Mouse (Mus musculus): Measurements from ENCODE around the gene Nat10. TPM values are rescaled to one million over a fixed set of nuclear protein-coding genes. Genes with fewer than 3 reads are reported as not detected.
A peak's percentile ranks its signal among the peaks of the same experiment; 100 is the strongest.

Nat10 gene
- 23.7 and 24.8 TPM in 2 replicates for polyA plus RNA-seq (2015; fragmentation: Nextera tagmentation; extraction: Ambion mirVana)

DNA sequence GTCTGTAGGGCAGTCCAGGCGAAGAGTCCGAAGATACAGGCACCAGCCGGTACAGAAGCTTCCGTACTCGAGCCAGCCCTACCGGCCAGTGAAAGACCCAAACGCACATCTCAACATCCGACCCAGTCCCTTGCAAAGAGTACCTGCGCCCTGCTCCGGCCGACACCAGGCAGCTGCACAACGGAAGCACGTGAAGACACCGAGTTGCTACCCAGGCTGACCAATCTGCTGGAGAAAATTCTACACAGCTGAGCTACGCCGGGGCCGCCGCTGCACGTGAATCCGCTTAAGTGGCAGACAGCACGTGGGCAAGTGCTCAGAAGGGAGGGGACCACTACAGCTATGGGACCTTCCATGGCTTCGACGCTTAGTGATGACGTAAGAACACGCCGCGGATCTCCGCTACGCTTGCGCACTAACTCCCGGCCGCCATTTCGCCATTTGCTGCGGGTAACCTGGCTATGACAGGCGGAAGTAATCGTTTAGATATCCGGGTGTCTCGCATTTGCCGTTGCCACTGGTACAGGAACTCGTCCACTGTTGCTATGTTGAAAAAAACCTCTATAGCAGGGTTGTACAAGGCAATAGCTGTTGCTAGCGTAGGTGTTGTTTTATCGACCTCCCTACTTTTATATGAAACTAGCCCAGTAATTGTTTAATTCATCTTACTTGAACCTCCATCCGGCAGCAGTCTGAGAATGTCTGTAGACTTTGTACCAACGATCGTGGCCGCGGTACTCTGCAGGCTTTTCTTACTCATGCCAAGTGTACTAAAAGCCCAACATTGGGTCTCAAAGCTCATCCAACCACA lies at the start of gene Nat10:
Gene Nat10 (minus strand): TSS at position 365 of the 811 bp plus-strand sequence.
- Histone ChIP-seq H3K27ac (peak within 1 kb of the TSS; percentile 74), H3K36me3 (peaks cover 14% of the 10 kb centered on the region), H3K4me1 (peaks cover 18% of the 10 kb centered on the region), H3K9ac (peak within 1 kb of the TSS; percentile 67), H3K4me2 (peak within 1 kb of the TSS; percentile 82), H3K9me3 (no peaks in the 10 kb centered on the region), H3K4me3 (peak within 1 kb of the TSS; percentile 90), H3K27me3 (no peaks in the 10 kb centered on the region)
- under 1% methylated on average over 47 of the region's 47 CpGs for WGBS
- ATAC-seq (ENCODE audit: borderline replicate concordance, extremely low read depth, low FRiP score, low TSS enrichment), result peak; percentile 96

DNA sequence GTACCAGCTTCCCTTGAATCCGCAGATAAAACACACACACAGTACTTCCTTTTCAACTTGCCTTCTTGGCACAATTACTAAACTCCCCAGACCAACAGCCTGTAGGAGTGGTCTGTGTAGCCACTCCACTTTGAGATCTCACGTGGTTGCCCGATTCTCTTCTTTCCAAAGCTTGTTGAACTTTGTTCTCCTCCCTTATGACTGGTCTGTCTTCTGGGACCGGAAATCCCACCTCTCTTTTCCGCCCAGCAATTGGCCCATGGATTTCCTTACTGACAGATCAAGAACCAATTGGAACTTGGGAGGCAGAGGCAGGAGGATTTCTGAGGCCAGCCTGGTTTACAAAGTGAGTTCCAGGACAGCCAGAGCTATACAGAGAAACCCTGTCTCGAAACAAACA lies 49.3 kb upstream of the Nat10 start:
- Histone ChIP-seq H3K9me3 (no peaks in the 10 kb centered on the region), H3K9ac (no peak overlapping the region), H3K4me3 (no peak overlapping the region), H3K27ac (no peak overlapping the region), H3K36me3 (no peaks in the 10 kb centered on the region), H3K4me1 (no peaks in the 10 kb centered on the region), H3K4me2 (no peak overlapping the region), H3K27me3 (no peaks in the 10 kb centered on the region)
- WGBS, result 75% methylated on average over 6 of the region's 6 CpGs
- no peak for ATAC-seq (ENCODE audit: borderline replicate concordance, extremely low read depth, low FRiP score, low TSS enrichment)

DNA sequence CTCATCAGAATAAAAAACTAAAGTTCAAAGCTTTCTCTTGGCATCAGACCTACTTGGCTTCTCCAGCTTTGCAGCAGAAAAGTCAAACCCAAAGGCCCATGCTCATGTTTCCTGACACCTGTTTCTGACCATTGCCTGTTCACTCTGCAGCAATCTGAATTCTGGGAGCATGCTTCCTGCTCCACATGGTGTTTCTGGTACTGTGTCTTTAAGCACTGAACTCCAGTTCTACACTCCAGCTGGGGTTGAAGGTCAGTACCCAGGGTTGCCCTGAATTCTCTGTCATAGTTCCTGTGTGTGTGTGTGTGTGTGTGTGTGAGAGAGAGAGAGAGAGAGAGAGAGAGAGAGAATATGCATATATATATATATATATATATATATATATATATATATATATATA lies 47.4 kb upstream of the Nat10 start:
- ATAC-seq (ENCODE audit: borderline replicate concordance, extremely low read depth, low FRiP score, low TSS enrichment), result no peak
- H3K27me3 ChIP-seq, result no peaks in the 10 kb centered on the region
- no peak overlapping the region for H3K4me2 ChIP-seq
- no peak overlapping the region for H3K9ac ChIP-seq
- H3K27ac ChIP-seq, result no peak overlapping the region
- H3K36me3 ChIP-seq, result no peaks in the 10 kb centered on the region
- no peak overlapping the region for H3K4me3 ChIP-seq
- no peaks in the 10 kb centered on the region for H3K9me3 ChIP-seq
- H3K4me1 ChIP-seq, result no peaks in the 10 kb centered on the region

DNA sequence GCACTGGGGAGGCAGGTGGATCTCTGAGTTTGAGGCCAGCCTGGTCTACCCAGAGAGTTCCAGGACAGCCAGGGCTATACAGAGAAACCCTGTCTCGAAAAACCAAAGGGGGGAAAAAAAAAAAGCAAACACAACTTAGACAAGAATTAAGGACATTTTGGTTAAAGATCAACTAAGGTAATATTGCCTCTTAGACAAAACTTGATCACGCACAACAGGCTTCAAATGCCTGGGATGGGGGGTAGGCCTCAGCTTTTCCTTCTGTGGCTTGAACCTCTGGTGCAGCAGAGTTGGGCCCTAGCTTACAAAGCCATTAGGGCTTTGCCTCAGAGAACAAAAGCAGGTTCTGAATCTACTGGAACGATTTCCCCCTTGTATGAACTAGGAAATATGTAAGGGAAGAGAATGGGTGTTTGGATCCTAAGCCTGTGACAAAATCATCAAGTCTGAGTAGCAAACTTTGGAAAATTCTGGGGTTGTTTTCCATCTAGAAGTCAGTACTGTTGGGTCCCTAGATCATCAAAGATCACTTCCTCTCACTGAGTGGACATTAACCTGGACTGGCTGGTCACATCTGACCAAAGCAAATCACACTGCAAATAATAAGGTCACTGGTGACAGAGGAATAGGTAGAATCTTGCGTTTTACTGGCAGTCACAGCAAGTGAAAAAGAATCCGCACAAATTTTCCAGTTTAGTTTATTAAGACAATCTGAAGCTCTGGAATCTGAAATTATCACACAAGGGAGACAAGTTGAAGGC lies 42.9 kb upstream of the Nat10 start:
- no peak for ATAC-seq (ENCODE audit: borderline replicate concordance, extremely low read depth, low FRiP score, low TSS enrichment)
- Histone ChIP-seq H3K4me2 (no peak overlapping the region), H3K36me3 (no peaks in the 10 kb centered on the region), H3K27me3 (no peaks in the 10 kb centered on the region), H3K4me1 (no peaks in the 10 kb centered on the region), H3K9me3 (no peaks in the 10 kb centered on the region), H3K27ac (no peak overlapping the region), H3K4me3 (no peak overlapping the region), H3K9ac (no peak overlapping the region)
- 67% methylated on average over 5 of the region's 5 CpGs for WGBS

DNA sequence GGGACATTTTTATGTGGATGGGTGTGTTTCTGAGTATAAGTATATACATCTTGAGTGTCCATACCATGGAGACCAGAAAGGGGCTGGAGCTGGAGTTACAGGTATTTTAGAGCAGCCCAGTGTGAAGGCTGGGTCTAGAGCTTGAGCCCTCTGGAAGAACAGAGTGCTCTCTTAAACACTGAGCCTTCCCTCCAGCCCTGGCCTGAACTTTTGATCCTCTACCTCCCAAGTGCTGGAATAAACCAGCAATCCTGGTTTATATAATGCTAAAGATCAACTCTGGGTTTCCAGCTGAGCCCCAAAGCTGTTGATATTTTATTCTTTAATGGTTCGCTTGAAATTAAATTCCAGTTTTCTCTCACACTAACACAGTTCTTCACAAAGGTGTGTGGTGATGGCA lies 41.4 kb upstream of the Nat10 start:
- Histone ChIP-seq H3K4me3 (no peak overlapping the region), H3K4me1 (peaks cover 3% of the 10 kb centered on the region; the same call in 1 of the 2 replicates), H3K9ac (no peak overlapping the region), H3K27ac (no peak overlapping the region), H3K36me3 (no peaks in the 10 kb centered on the region), H3K27me3 (no peaks in the 10 kb centered on the region), H3K9me3 (no peaks in the 10 kb centered on the region), H3K4me2 (no peak overlapping the region)
- WGBS, result 79% methylated on average over 1 of the region's 1 CpGs
- ATAC-seq (ENCODE audit: borderline replicate concordance, extremely low read depth, low FRiP score, low TSS enrichment), result no peak

DNA sequence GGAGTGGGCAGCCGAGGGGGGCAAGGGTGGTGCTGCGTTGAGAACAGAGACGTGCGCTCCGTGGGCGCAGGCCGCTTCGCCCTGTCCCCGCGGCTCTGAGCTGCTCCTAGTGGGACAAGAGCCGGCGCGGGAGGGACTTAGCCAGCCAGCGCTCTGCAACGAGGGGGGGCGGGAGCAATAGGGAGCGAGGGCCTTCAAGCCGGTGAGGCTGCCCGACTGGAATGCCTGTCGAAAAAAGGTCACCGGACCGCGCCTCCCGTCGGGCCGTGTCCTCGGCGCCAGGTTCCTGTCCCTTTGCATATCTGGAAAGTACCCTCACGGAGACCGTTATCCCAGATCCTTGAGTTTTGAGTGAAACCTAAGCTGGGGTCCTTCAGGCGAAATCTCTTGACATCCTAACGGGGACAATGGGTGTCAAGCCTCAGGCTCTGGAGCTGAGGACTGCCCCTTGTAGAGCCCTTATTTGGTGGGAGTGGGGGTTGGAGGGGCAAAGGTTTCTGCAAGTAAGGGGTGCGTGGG lies 36.5 kb upstream of the Nat10 start, which contains the start of gene Caprin1:
Gene Caprin1 (minus strand): TSS at position 159 of the 519 bp plus-strand sequence.
- H3K27ac ChIP-seq, result peak within 1 kb of the TSS; percentile 100
- H3K27me3 ChIP-seq, result no peaks in the 10 kb centered on the region
- peaks cover 15% of the 10 kb centered on the region for H3K4me1 ChIP-seq
- peak within 1 kb of the TSS; percentile 84 for H3K9ac ChIP-seq
- WGBS, result 0% methylated on average over 33 of the region's 33 CpGs
- H3K4me2 ChIP-seq, result peak within 1 kb of the TSS; percentile 62
- H3K9me3 ChIP-seq, result no peaks in the 10 kb centered on the region
- H3K36me3 ChIP-seq, result peaks cover 16% of the 10 kb centered on the region
- H3K4me3 ChIP-seq, result peak within 1 kb of the TSS; percentile 98
- peak; percentile 96 for ATAC-seq (ENCODE audit: borderline replicate concordance, extremely low read depth, low FRiP score, low TSS enrichment)

DNA sequence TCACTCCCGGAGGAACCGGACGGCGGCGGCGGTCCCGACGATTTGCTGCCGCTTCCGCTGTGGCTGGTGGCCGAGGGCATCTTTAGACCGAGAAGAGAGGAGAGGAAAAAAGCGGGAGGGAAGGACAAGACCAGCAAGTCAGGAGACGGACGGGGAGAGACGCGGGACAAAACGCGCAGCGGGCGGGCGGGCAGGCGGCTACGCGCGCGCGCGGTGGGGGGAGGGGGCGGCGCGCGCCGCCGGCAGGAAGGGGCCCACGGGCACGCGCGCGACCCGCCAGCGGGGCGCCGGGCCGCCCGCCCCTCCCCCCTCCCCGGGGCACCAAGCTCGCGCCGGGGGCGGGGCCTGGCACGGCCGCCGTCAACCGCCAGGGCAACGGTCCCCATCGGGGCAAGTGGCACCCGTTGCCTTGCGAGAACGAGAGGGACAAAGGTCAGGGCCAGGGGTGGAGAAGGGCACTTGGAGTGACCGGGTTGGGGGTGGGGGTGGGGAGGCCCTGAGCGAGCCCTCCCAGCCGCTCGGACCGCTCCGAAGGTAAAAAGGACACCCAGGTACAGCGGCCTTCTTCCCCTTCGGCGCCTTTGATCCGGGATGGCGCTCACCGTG lies 35.9 kb upstream of the Nat10 start:
- Histone ChIP-seq H3K9me3 (no peaks in the 10 kb centered on the region), H3K4me2 (peak overlapping the region; percentile 62), H3K27me3 (no peaks in the 10 kb centered on the region), H3K4me3 (peak overlapping the region; percentile 98), H3K4me1 (peaks cover 17% of the 10 kb centered on the region), H3K36me3 (peaks cover 22% of the 10 kb centered on the region), H3K9ac (peak overlapping the region; percentile 84), H3K27ac (peak overlapping the region; percentile 100)
- WGBS, result 1% methylated on average over 54 of the region's 72 CpGs
- ATAC-seq (ENCODE audit: borderline replicate concordance, extremely low read depth, low FRiP score, low TSS enrichment), result peak; percentile 60

DNA sequence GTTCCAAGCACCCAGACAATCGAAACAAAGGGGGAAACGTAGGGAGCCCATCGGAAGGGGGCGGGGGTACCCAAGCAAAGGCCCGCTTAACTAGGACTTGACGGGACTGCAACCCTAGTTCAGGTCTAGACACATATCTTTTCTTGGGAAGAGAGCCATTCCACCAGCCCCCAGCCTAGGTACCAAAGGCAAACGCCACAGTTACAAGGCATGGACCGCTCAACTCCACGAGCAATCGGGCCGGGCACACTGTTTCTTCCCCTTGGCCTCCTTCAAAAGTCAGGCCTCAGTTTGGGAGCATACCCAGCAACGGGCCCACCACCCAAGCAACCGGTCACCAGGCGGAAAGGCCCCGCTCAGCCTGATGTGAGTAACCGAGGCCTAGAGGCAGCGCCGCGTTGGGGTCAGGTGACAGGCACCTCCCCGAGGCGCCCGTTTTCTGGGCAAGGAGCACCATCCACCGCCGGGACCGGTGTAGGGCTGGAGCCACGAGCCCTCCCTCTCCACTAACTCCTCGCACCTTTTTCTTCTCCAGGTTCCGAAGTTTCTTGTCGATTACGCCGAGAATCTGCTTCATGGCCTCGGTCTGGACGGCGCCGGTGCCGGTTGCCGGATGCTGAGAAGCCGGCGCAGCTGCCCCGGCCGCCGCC lies 35.3 kb upstream of the Nat10 start:
- H3K4me2 ChIP-seq, result peak overlapping the region; percentile 62
- peaks cover 20% of the 10 kb centered on the region for H3K4me1 ChIP-seq
- H3K4me3 ChIP-seq, result peak overlapping the region; percentile 98
- ATAC-seq (ENCODE audit: borderline replicate concordance, extremely low read depth, low FRiP score, low TSS enrichment), result peak; percentile 28; the same call in 1 of the 2 replicates
- H3K9ac ChIP-seq, result peak overlapping the region; percentile 84
- H3K27me3 ChIP-seq, result no peaks in the 10 kb centered on the region
- no peaks in the 10 kb centered on the region for H3K9me3 ChIP-seq
- WGBS, result under 1% methylated on average over 42 of the region's 42 CpGs
- peaks cover 25% of the 10 kb centered on the region for H3K36me3 ChIP-seq
- peak overlapping the region; percentile 100 for H3K27ac ChIP-seq

DNA sequence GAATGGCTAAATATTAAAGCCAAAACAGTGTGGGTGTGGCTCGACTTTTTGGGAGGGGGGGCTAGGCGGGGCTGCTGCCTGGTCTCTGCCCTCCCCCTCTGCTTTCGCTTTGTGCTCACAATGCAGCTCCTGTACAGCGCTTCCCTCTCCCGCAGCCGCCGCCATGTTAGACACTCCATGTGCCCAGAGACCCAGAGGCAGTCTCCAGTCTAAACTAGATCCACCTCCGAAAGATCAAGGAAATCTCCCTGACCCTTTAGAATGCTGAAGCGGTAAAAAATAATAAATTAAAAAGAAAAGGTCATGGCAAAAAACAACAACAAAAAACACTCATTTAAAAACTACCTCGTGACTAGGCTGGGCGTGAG lies 34.8 kb upstream of the Nat10 start:
- Histone ChIP-seq H3K9ac (peak overlapping the region; percentile 84), H3K4me1 (peaks cover 21% of the 10 kb centered on the region), H3K4me3 (peak overlapping the region; percentile 98), H3K27ac (peak overlapping the region; percentile 100), H3K4me2 (peak overlapping the region; percentile 62), H3K9me3 (no peaks in the 10 kb centered on the region), H3K36me3 (peaks cover 29% of the 10 kb centered on the region), H3K27me3 (no peaks in the 10 kb centered on the region)
- peak; percentile 69; the same call in 1 of the 2 replicates for ATAC-seq (ENCODE audit: borderline replicate concordance, extremely low read depth, low FRiP score, low TSS enrichment)
- WGBS, result 0% methylated on average over 11 of the region's 11 CpGs

DNA sequence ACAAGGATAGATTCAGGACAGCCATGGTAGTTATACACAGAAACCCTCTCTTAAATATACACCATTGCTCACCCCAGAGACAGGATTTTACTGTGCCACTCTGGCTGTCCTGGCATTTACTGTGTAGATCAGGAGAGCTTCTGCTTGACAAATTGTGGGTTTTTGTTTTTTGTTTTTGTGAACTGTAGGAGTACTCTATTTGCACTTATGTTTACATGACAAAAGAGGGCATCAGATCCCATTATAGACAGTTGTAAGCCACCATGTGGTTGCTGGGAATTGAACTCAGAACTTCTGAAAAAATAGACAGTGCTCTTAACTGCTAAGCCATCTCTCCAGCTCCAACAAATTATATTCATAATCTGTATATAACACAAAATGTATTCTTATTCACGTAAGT lies 30.9 kb upstream of the Nat10 start:
- Histone ChIP-seq H3K4me1 (peaks cover 23% of the 10 kb centered on the region), H3K27me3 (no peaks in the 10 kb centered on the region), H3K4me2 (no peak overlapping the region), H3K27ac (no peak overlapping the region), H3K9me3 (no peaks in the 10 kb centered on the region), H3K9ac (no peak overlapping the region), H3K36me3 (peaks cover 44% of the 10 kb centered on the region), H3K4me3 (no peak overlapping the region)
- 86% methylated on average over 1 of the region's 1 CpGs for WGBS
- no peak for ATAC-seq (ENCODE audit: borderline replicate concordance, extremely low read depth, low FRiP score, low TSS enrichment)

DNA sequence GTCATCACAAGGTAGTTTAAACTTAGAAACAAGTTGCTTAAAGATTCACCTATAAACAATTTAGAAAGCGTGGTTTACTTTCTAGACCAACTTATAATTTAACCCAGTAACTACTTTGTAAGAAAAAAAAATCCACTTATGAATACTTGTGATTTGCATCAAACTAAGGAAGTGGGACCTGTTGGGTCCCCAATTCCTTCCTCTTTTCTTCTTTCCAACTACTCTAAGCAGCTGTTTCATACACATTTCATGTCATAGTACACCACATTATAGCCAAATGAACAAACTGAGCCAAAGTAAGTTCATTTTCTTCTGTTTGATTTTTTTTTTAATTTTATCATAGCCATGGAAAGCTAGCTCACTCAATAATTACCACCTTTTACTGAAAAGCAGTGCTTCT lies 24.7 kb upstream of the Nat10 start:
- Histone ChIP-seq H3K36me3 (peaks cover 37% of the 10 kb centered on the region), H3K27ac (no peak overlapping the region), H3K9ac (no peak overlapping the region), H3K4me1 (0 out of 2 replicates have a peak, but pooled peaks cover 4% of the 10 kb centered on the region), H3K4me2 (no peak overlapping the region), H3K9me3 (no peaks in the 10 kb centered on the region), H3K27me3 (no peaks in the 10 kb centered on the region), H3K4me3 (no peak overlapping the region)
- no peak for ATAC-seq (ENCODE audit: borderline replicate concordance, extremely low read depth, low FRiP score, low TSS enrichment)
- 96% methylated on average over 1 of the region's 1 CpGs for WGBS

All from lung, embryonic 15.5 days (tissue).